10 mouse cellular contexts compared by ENCODE assay signal in genomic region chr7:130855681-130856080, GRCm38 (mm10). TPM values are rescaled to one million over a fixed set of nuclear protein-coding genes. Genes with fewer than 3 reads are reported as not detected.
DNase-seq lines count a peak whose midpoint lies in the region; ATAC-seq and TF ChIP-seq lines count a peak whose summit lies in the region.
"Had no signal": no experiment of that assay in that cellular context is flagged by ENCODE, and none has a peak within 500 bp of the region (broad histone marks: within the 10 kb centered on the region; RNA-seq: fewer than 3 reads in every experiment).

No protein-coding gene starts in this region.

- no peak overlapping the region for H3ac ChIP-seq in myocyte (ENCODE audit: control insufficient read depth, insufficient read length)

- no peak for ATAC-seq in liver, embryonic 11.5 days (replicated peaks; ENCODE audit: low FRiP score)
- ATAC-seq: inflammation-experienced regulatory T-cells, adult 6 months had no signal

- no peak for TF ChIP-seq POLR2A in liver, adult 2 months (IDR thresholded peaks at IDR 0.05; ENCODE audit: extremely low read depth, insufficient read depth, low read length)
- no peak for TF ChIP-seq POLR2A in myocyte (IDR thresholded peaks at IDR 0.05; ENCODE audit: insufficient read length, low read depth)

- 11% methylated on average over 3 of the region's 3 CpGs for WGBS in liver, adult 2 months
- WGBS in liver, embryonic 11.5 days: 50% methylated on average over 3 of the region's 3 CpGs

- peak; percentile 31 for DNase-seq in adrenal gland, adult 2 months
- DNase-seq in adrenal gland, adult 18-20 months (ENCODE audit: low spot score in 2 of 2): no peak
- DNase-seq in liver, adult 2 months (ENCODE audit: extremely low read depth, low read depth, low spot score): peak; percentile 74
- DNase-seq in liver, embryonic 11.5 days (ENCODE audit: low spot score): no peak
- DNase-seq in cerebellum, postnatal 25 days: peak; percentile 73 to 78
- DNase-seq in testis, postnatal 10 days (ENCODE audit: low spot score): no peak
- no peak for DNase-seq in embryo, embryonic 11 days

- no peaks in the 10 kb centered on the region for H3K9me3 ChIP-seq in liver, embryonic 11.5 days (ENCODE audit: control insufficient read depth, low read length)
- H3K9me3 ChIP-seq: limb, embryonic 10.5 days had no signal

- no peak overlapping the region for H3K4me2 ChIP-seq in liver, embryonic 11.5 days
- peak overlapping the region; percentile 46 for H3K4me2 ChIP-seq in myocyte (ENCODE audit: low read depth)

- H3K4me3 ChIP-seq in liver, adult 2 months (ENCODE audit: insufficient read depth, low read depth, low read length): no peak overlapping the region
- no peak overlapping the region for H3K4me3 ChIP-seq in liver, embryonic 11.5 days (ENCODE audit: low read depth, low read length)
- H3K4me3 ChIP-seq in myocyte: no peak overlapping the region
- H3K4me3 ChIP-seq: limb, embryonic 10.5 days had no signal

- H3K9ac ChIP-seq in liver, adult 2 months (ENCODE audit: low read depth, low read length): no peak overlapping the region
- H3K9ac ChIP-seq in liver, embryonic 11.5 days (ENCODE audit: low read depth, low read length): no peak overlapping the region

- H3K27ac ChIP-seq in liver, adult 2 months (replicated peaks; ENCODE audit: insufficient read depth, low read depth, low read length): no peak overlapping the region
- no peak overlapping the region for H3K27ac ChIP-seq in liver, embryonic 11.5 days (ENCODE audit: low read depth, low read length)
- H3K27ac ChIP-seq: limb, embryonic 10.5 days had no signal

- no peaks in the 10 kb centered on the region for H3K79me2 ChIP-seq in liver, adult 2 months (ENCODE audit: control insufficient read depth, insufficient read depth, low read length)
- no peaks in the 10 kb centered on the region for H3K79me2 ChIP-seq in myocyte (ENCODE audit: control insufficient read depth, insufficient read depth)

- H3K36me3 ChIP-seq in liver, adult 2 months (ENCODE audit: control insufficient read depth, insufficient read depth, low read length): no peaks in the 10 kb centered on the region
- H3K36me3 ChIP-seq in liver, embryonic 11.5 days (ENCODE audit: control insufficient read depth, insufficient read depth, low read length): no peaks in the 10 kb centered on the region
- no peaks in the 10 kb centered on the region for H3K36me3 ChIP-seq in myocyte (ENCODE audit: control insufficient read depth, insufficient read depth)
- H3K36me3 ChIP-seq: limb, embryonic 10.5 days had no signal

- H3K4me1 ChIP-seq in liver, adult 2 months (ENCODE audit: control insufficient read depth, insufficient read depth, low read length): peaks cover 8% of the 10 kb centered on the region
- no peaks in the 10 kb centered on the region for H3K4me1 ChIP-seq in liver, embryonic 11.5 days (replicated peaks; ENCODE audit: control insufficient read depth, insufficient read depth, low read length)

- H3K27me3 ChIP-seq in liver, adult 2 months (ENCODE audit: control insufficient read depth, insufficient read depth, low read length): no peaks in the 10 kb centered on the region
- no peaks in the 10 kb centered on the region for H3K27me3 ChIP-seq in liver, embryonic 11.5 days (replicated peaks; ENCODE audit: control insufficient read depth, insufficient read depth, low read length)
- H3K27me3 ChIP-seq in myocyte (ENCODE audit: control insufficient read depth, insufficient read depth, insufficient read length): no peaks in the 10 kb centered on the region

- no peak for TF ChIP-seq CTCF in liver, adult 2 months (IDR thresholded peaks at IDR 0.05; ENCODE audit: low read depth, low read length)

TF ChIP-seq in myocyte, 11 proteins besides CTCF, POLR2A, EP300 and RAD21:
- peak in 1 of 3 experiments; percentile 8 for TF ChIP-seq MYOD1 (IDR thresholded peaks at IDR 0.05; ENCODE audit: control insufficient read depth in 1 of 3, insufficient read length in 2 of 3, low read depth in 2 of 3)
- TF ChIP-seq TCF3 (IDR thresholded peaks at IDR 0.05; ENCODE audit: insufficient read length, low read depth): no peak
- peak; percentile 55 for TF ChIP-seq USF1 (IDR thresholded peaks at IDR 0.05; ENCODE audit: low read depth)
- no peak for TF ChIP-seq REST (IDR thresholded peaks at IDR 0.05; ENCODE audit: insufficient read depth, insufficient read length)
- no peak for TF ChIP-seq MYOG (IDR thresholded peaks at IDR 0.05; ENCODE audit: control insufficient read depth in 1 of 3, insufficient read depth in 1 of 3, insufficient read length in 2 of 3, low read depth in 2 of 3)
TF ChIP-seq in myocyte: peak in this region for 2.

RNA-seq across cellular contexts. Expression of gene Plekha1, which starts 9.9 kb away (rescaled TPM):
- total RNA-seq in adrenal gland, adult 2 months (2021): 10 to 100 TPM; 22.5 to 30.1 TPM
- 11.0 and 11.2 TPM in 2 replicates for polyA plus RNA-seq in adrenal gland, adult 2 months (2012; rRNA removed)
- 10 to 100 TPM; 24.8 to 28.9 TPM for total RNA-seq in adrenal gland, adult 18-20 months (2021)
- total RNA-seq in liver, adult 2 months (2014; rRNA removed): 7.0 and 9.3 TPM in 2 replicates
- polyA plus RNA-seq in liver, adult 2 months (2012; rRNA removed): 4.3 and 5.6 TPM in 2 replicates
- 18.4 and 20.1 TPM in 2 replicates for polyA plus RNA-seq in liver, embryonic 11.5 days (2014; fragmentation: Nextera tagmentation; extraction: Ambion mirVana)
- polyA plus RNA-seq in myocyte (2012; fragmentation: generic; extraction: Trizol): 13.4 TPM

Comparison
In these comparisons a context has a peak if more than half of its experiments do, and no peak if none do; other contexts are left out.
1. DNase-seq: peak in adrenal gland, adult 2 months (single experiment), liver, adult 2 months (single experiment) and cerebellum, postnatal 25 days (2 of 2); none in adrenal gland, adult 18-20 months (0 of 2), liver, embryonic 11.5 days (single experiment), testis, postnatal 10 days (single experiment) and embryo, embryonic 11 days (single experiment).